Mouse (Mus musculus) gastrocnemius, adult 2 months (tissue): ENCODE measurements around the gene Dpp6. TPM values are rescaled to one million over a fixed set of nuclear protein-coding genes. Genes with fewer than 3 reads are reported as not detected.
A peak's percentile ranks its signal among the peaks of the same experiment; 100 is the strongest.

Source experiments
- DNase-seq: peaks from one replicate; pipeline ENCODE4 v3.0.0; 2022
- H3K27ac ChIP-seq: fragments of 200-600 bp; 2 replicates; pipeline ENCODE4 v1.8.1; 2022; ENCODE audit warnings: mild to moderate bottlenecking
- H3K4me3 ChIP-seq: fragments of 200-600 bp; 2 replicates; pipeline ENCODE4 v1.8.1; 2022; ENCODE audit warnings: mild to moderate bottlenecking, moderate library complexity
- CTCF ChIP-seq: fragments of 200-600 bp; IDR thresholded peaks from 2 replicates; pipeline ENCODE4 v1.8.1; 2022; ENCODE audit warnings: antibody characterized with exemption, mild to moderate bottlenecking, moderate library complexity
- intact Hi-C: fragments of 180-260 bp; cut with DNase I; formaldehyde crosslinking; loops from one replicate; pipeline ENCODE4 v1.15.1; 2025
- total RNA-seq, 2 experiments: library from RNA; stranded (reverse); gene quantifications; 2 replicates each; pipeline ENCODE4 v1.2.3; 2021

Dpp6 gene
- total RNA-seq, 2 experiments from 2014 or later, result 0.25 to 0.64 TPM

DNA sequence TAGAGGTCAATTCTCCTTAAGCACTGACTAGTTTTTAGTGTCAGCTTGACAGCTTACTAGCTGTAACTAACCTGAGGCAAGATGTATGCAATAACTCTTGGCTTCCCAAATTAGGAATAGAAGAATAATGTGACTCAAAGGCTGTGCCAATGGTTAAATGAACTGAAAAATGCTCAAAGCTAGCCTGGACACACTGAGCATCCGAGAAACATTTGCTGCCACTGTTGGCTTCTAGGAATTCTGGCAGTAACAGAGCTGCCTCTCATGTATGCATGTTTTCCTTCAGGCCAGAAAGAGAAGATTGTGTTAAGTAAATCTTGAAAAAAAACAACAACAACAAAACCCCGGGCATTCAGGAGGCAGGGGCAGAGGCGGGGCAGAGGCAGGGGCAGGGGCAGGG lies 540.6 kb downstream of the Dpp6 start:
- intact Hi-C loops, result no loop called here
- DNase-seq, result no peak
- Histone ChIP-seq H3K27ac (no peak overlapping the region), H3K4me3 (no peak overlapping the region)
- no peak for TF ChIP-seq CTCF

DNA sequence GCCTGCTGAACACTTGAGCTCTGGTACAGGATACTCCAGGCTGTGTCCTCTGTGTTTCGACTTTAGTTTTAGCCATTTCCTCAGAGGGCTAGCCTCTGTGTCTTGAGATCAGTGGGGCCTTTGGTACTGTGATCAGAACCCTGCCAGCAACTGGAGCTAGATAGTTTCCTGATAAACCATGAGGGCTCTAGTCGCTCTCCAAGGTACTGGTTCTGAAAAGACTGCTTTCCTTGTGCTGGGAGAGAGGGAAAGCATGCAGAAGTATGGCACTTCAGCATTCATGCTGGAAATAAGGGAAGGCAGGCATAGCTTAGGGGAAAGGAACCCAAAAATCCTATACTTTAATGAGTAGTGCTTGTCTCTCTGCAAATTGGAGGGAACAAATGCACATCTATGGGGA lies 548.9 kb downstream of the Dpp6 start:
- H3K4me3 ChIP-seq, result no peak overlapping the region
- no peak for TF ChIP-seq CTCF
- no peak overlapping the region for H3K27ac ChIP-seq
- intact Hi-C loops, result no loop called here
- no peak for DNase-seq

DNA sequence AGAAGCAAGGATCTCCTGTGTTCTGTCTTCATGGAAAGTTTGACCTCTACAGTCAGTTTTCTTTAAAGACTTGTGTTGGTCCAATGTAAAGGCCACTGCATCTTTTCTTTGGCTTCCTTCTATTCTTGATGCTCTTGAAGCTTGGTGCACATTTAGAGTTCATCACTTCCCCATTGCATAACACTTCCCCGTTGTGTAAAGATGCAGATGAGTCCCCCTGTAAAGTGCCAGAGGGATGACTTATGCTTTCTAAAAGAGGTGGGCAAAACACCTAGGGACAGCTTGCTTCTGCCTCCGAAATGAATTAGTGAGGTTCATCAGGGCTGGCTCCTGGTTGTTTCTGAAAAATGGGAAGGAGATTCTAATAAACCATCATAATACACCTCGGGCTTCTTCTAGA lies 553.8 kb downstream of the Dpp6 start:
- no peak overlapping the region for H3K4me3 ChIP-seq
- no peak for TF ChIP-seq CTCF
- intact Hi-C loops, result no loop called here

DNA sequence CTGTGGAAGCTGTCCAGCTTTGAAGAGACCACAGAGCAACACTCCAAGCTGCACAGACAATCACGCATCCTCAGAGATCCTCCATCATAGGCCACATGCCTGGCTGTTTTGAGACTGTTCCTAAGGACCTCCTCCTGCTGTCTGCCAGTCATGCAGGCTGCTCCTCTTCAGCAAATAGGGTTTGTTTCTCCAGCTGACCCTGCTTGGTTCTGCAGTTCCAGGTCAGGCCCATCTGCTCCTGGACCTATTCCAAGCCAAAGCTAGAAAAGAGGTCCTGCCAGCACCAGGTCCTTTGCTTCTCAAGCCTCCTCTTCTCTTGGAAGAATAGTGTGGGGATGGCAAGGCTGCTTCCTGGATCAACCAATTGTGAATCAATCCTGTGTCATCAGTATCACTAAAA lies 556.9 kb downstream of the Dpp6 start:
- Histone ChIP-seq H3K4me3 (no peak overlapping the region), H3K27ac (no peak overlapping the region)
- no peak for TF ChIP-seq CTCF
- no peak for DNase-seq
- intact Hi-C loops, result no loop called here

More for the DNA sequence above, 553.8 kb downstream of the Dpp6 start:
- no peak for DNase-seq
- no peak overlapping the region for H3K27ac ChIP-seq

DNA sequence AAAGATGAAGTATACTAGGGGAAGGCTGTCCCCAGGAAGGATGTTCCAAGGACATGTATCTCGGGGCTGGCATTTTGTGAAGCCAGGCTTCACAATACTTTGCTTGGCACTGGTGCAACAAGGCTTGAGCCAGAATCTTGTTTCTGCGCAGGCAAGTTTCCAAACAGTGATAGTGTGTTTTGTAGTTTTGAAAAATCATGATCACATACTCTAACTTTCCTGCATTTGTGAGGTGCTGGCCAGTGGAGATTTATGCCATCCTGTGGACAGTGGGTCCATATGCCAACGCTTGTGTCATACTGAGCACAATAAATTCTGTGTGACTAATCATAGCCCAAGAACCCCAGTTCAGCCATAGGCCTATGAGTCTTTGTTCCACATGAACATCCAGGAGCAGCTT lies 558.8 kb downstream of the Dpp6 start:
- no peak for DNase-seq
- no peak for TF ChIP-seq CTCF

DNA sequence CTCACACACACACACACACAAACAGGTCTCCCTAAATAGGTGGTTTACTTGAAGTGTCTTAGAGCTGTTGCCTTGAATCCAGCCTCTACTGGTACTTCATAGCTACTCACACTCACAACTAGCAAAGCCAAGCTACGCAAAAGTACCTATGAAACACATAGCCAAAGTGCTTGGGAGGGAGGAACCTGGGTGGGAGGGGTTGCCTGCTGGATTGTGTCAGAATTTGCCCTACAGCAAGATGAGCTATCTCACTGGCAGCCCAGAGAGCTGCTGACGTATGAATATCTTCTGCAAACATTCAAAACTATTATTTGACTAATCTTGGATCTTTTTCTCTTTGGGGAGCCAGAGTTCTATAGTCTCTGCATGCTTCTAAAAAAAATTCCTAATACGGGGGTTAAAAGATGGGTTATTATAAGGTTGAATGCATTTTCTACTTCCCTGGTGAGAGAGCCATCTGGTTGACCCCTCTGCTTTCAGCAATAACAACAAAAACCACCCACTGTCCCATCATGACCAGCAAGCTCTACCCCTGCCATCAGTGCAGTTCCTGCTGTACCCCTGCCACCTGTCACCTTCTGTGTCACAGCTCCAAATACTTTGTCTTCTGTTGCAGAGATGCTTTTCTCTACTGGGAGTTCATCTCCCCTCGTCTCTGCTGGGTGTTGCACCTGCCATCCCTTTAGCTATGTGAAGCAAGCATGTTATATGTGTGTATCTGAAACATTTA lies 563.8 kb downstream of the Dpp6 start:
- intact Hi-C loops, result no loop called here

More for the DNA sequence above, 558.8 kb downstream of the Dpp6 start:
- intact Hi-C loops, result no loop called here
- H3K27ac ChIP-seq, result no peak overlapping the region
- no peak overlapping the region for H3K4me3 ChIP-seq

DNA sequence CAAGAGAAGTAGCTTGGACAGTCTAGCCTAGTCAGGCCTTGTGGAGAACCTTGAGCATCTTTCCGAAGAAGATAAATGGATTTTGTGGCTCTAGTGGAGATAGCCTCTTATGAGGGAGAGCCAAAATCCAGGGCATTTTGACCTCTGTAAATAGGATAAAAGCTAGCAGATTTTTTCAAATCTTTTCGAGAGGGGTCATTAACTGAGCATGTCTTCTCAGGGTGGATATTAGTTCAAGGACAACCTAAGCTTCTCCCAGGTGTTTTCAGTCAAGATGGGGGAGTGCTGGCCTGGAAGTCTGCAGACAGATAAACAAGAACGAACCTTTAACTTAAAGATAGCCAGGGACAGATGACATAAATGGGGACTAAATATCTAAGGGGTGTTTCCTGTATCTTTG lies 581.4 kb downstream of the Dpp6 start:
- no peak for DNase-seq

More for the DNA sequence above, 563.8 kb downstream of the Dpp6 start:
- Histone ChIP-seq H3K27ac (no peak overlapping the region), H3K4me3 (no peak overlapping the region)
- TF ChIP-seq CTCF, result no peak
- no peak for DNase-seq

DNA sequence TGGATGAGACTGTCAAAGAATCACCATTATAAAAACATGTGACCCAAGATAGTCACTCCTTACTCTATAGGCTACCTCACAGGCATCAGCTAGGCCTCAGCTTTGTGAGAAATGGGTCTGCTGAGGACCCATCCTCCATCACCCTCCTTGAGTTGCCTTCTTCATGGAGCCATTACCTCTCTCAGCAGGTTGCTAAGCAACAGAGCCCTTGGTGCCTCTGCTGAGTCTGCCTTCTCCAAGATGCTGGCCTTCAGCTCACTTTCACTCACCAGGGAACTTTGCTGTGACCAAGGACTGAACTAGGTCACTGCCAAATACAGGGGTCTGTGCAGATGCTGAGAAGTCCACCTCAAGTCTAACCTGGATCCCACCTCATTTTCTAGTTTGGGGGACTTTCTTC lies 582.1 kb downstream of the Dpp6 start:
- Histone ChIP-seq H3K4me3 (no peak overlapping the region), H3K27ac (no peak overlapping the region)
- DNase-seq, result no peak
- no peak for TF ChIP-seq CTCF
- intact Hi-C loops, result no loop called here

More for the DNA sequence above, 581.4 kb downstream of the Dpp6 start:
- intact Hi-C loops, result no loop called here
- Histone ChIP-seq H3K4me3 (no peak overlapping the region), H3K27ac (no peak overlapping the region)
- no peak for TF ChIP-seq CTCF

DNA sequence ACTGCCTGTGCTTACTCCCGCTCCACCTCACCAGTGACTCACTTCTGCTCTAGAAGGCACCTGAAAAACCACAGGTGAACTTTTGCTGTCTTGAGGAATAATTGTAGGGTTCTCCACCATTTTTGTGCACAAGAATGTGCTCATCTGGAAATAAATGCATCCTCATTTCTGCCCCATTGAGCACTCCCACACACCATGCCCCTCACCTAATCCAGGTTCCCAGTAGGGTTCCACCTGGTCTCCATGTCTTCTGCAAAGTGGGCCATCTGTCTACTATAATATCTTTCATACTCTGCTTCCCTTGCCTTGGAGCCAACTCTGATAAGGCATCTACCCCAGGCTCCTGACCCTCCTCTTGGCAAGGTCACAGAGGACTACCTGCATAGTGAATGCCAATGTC lies 585.6 kb downstream of the Dpp6 start:
- DNase-seq, result no peak
- no peak overlapping the region for H3K4me3 ChIP-seq
- intact Hi-C loops, result no loop called here
- TF ChIP-seq CTCF, result no peak
- no peak overlapping the region for H3K27ac ChIP-seq

DNA sequence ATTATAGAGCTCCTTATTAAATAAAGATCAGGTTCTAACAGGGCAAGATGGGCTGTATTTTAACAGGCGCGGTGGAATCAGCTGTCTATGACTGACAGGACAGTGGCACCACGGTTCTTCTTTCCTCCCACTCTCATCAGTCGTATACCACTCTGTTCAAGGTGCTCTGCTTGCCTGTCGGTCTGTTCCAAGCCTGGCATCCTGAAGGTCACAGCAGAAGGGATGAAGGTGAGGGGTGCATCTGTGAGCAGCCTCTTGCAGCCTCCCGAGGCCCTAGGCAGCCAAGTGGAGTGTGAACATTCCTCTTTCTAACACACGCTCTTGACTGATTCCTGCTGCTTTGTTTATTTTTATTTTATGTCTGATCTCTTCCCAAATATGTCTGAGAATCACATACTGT lies 591.9 kb downstream of the Dpp6 start:
- DNase-seq, result no peak
- intact Hi-C loops, result no loop called here
- Histone ChIP-seq H3K27ac (no peak overlapping the region), H3K4me3 (no peak overlapping the region)
- no peak for TF ChIP-seq CTCF

DNA sequence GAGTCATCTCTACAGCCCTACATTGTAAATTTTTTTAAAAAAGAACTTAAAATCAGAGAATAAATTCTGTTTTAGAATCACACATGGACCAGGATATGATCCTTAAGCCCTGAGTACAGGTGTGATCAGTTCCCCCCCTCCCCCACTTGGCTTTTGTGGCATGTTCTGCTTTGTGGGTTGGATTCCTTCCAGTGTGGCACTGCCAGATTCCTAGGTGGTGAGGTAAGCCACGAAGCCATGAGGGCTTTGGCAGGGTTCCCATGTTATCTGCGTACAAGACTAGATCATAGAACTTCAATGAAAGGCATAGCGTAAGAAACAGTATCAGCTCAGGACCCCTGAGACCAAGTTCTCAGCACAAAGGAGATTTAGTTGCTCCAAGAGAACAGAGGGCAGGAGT lies 596.0 kb downstream of the Dpp6 start:
- Histone ChIP-seq H3K4me3 (no peak overlapping the region), H3K27ac (no peak overlapping the region)
- no peak for TF ChIP-seq CTCF
- intact Hi-C loops, result no loop called here
- no peak for DNase-seq

DNA sequence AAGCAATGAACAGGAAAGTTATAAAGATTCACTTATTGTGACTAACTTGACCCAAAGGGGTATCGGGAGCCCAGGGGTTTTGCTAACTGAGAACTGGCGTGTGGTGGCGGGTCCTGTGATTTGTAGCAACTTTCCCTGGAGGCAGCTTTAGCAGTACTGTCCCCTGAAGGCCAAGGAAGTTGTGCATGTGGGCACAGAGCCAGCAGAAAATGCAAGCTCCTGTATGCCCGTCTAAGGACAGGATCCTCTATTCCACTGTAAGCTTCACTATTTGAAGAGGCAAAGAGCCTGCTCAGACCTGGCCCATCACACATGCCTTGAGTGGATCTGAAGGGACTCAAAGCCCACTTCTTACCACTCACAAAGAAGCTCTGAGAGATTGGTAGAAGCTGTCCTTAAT lies 598.5 kb downstream of the Dpp6 start:
- DNase-seq, result no peak
- intact Hi-C loops, result no loop called here
- Histone ChIP-seq H3K4me3 (no peak overlapping the region), H3K27ac (no peak overlapping the region)
- TF ChIP-seq CTCF, result no peak

DNA sequence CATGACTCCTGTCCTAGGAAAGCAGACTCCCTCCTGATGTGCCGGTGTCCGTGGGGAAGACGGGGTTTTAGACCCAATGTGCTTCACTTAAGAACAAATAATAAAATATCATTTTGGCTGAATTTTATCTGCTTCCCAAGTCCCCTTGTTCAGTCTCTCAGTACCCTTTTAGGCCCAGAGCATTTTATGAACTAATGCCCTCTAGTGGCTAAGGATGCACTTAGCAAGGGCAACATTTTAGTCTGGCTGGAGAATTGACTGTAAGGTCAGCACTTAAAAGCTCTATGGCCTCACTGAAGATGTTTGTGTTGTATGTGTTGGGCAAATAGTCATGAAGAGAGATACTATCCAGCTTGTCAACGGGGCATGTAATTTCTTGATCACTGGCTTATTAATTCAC lies 599.6 kb downstream of the Dpp6 start:
- intact Hi-C loops, result no loop called here
- TF ChIP-seq CTCF, result peak; percentile 67
- DNase-seq, result no peak
- Histone ChIP-seq H3K27ac (no peak overlapping the region), H3K4me3 (no peak overlapping the region)

DNA sequence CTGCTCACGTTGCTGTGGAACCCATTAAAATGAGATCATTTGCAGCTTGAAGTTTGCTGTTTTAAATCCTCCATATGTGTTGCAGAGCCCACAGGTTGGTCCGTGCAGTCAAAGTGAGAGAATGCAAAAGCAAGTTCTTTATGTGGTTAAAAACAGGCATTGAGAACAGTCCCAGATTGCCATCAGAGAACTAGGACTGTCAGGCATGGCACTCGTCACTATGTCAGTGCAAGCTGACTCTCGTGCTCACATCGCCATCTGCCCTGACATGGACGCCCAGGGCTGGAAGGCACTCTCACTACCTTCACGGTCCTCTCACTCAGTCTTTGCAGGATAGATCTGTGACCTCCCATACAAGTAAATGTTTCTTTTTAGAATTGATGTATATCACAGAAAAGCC lies 600.4 kb downstream of the Dpp6 start:
- no peak for DNase-seq
- no peak overlapping the region for H3K4me3 ChIP-seq
- intact Hi-C loops, result no loop called here
- no peak for TF ChIP-seq CTCF
- H3K27ac ChIP-seq, result no peak overlapping the region
